Mouse (Mus musculus): ENCODE data around the gene Fxyd3. TPM values are rescaled to one million over a fixed set of nuclear protein-coding genes. Genes with fewer than 3 reads are reported as not detected.

Fxyd3 gene
- polyA plus RNA-seq, 1 experiment from 2014 or later, result 0.66 TPM

DNA sequence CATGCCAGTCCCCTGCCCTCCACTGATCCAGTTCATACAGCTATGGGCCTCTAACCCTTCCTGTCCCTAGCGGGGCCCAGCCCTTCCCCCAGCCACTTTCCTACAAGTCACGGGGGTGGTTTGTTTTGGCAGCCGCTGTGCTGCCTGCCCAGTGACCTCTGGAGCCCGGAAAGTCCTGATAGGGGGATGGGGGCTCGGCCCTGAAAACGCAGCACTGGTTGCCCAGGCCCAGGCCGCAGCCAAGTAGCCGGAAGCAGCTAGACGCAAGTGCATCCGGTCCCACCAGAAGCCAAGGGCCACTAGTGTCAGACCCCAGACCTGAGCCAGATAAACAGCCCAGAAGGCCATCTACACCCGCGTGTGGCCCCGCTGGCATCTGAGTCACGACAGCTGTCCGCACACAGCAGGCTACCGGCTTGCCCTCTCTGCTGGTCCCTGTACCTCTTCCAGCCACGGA is 39.1 kb upstream of the Fxyd3 start:
- H3K4me2 ChIP-seq (replicated peaks), result no peak overlapping the region
- H3K9ac ChIP-seq, result no peak overlapping the region
- no peaks in the 10 kb centered on the region for H3K9me3 ChIP-seq (ENCODE audit: control insufficient read depth, low read length)
- no peak overlapping the region for H3K27ac ChIP-seq
- 40% methylated on average over 17 of the region's 17 CpGs for WGBS
- ATAC-seq (ENCODE audit: low FRiP score) (no peak), DNase-seq (ENCODE audit: low spot score) (no peak)
- no peaks in the 10 kb centered on the region for H3K27me3 ChIP-seq (ENCODE audit: control insufficient read depth, insufficient read depth, low read length)
- no peak overlapping the region for H3K4me3 ChIP-seq (replicated peaks; ENCODE audit: low read length)
- no peaks in the 10 kb centered on the region for H3K4me1 ChIP-seq (replicated peaks; ENCODE audit: control insufficient read depth, insufficient read depth, low read length)
- no peaks in the 10 kb centered on the region for H3K36me3 ChIP-seq (replicated peaks; ENCODE audit: control insufficient read depth, insufficient read depth)

GRCm38 (mm10) chr7:31115182-31115581 is 38.7 kb upstream of the Fxyd3 start, which contains the start of gene Hpn:
Gene Hpn (minus strand): TSS chr7:31115290.
- WGBS, result 20% methylated on average over 15 of the region's 15 CpGs
- no peaks in the 10 kb centered on the region for H3K27me3 ChIP-seq (ENCODE audit: control insufficient read depth, insufficient read depth, low read length)
- H3K4me1 ChIP-seq (replicated peaks; ENCODE audit: control insufficient read depth, insufficient read depth, low read length), result no peaks in the 10 kb centered on the region
- no peak for DNase-seq (ENCODE audit: low spot score)
- no peak within 1 kb of the TSS for H3K9ac ChIP-seq
- ATAC-seq (ENCODE audit: low FRiP score), result no peak
- H3K4me3 ChIP-seq (replicated peaks; ENCODE audit: low read length), result no peak within 1 kb of the TSS
- H3K27ac ChIP-seq, result no peak within 1 kb of the TSS
- H3K9me3 ChIP-seq (ENCODE audit: control insufficient read depth, low read length), result no peaks in the 10 kb centered on the region
- H3K4me2 ChIP-seq (replicated peaks), result no peak within 1 kb of the TSS
- H3K36me3 ChIP-seq (replicated peaks; ENCODE audit: control insufficient read depth, insufficient read depth), result no peaks in the 10 kb centered on the region

GRCm38 (mm10) chr7:31114646-31115045 is 38.1 kb upstream of the Fxyd3 start:
- H3K4me3 ChIP-seq (replicated peaks; ENCODE audit: low read length), result no peak overlapping the region
- H3K4me2 ChIP-seq (replicated peaks), result no peak overlapping the region
- no peaks in the 10 kb centered on the region for H3K27me3 ChIP-seq (ENCODE audit: control insufficient read depth, insufficient read depth, low read length)
- 54% methylated on average over 10 of the region's 10 CpGs for WGBS
- H3K36me3 ChIP-seq (replicated peaks; ENCODE audit: control insufficient read depth, insufficient read depth), result no peaks in the 10 kb centered on the region
- ATAC-seq (ENCODE audit: low FRiP score) (no peak), DNase-seq (ENCODE audit: low spot score) (no peak)
- H3K27ac ChIP-seq, result no peak overlapping the region
- no peaks in the 10 kb centered on the region for H3K4me1 ChIP-seq (replicated peaks; ENCODE audit: control insufficient read depth, insufficient read depth, low read length)
- H3K9ac ChIP-seq, result no peak overlapping the region
- H3K9me3 ChIP-seq (ENCODE audit: control insufficient read depth, low read length), result no peaks in the 10 kb centered on the region

DNA sequence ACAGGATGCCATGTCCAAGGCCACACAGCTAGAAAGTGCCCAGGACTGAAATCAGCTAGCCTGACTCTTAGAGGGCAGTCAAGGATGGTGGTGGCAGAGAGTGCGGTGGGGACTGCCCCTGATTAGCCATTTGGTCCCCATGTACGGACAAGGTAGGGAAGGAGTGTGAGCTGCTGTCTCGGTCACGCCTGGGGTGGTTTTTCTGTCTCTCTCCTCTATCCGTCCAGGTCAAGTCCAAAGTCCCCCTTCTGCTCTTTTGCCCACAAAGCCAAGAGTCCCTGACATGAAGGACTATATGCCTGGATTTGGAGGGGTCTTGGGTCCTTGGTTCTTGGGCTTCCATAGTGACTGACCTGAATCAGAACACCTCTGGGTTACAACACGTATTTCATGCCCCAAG is 37.3 kb upstream of the Fxyd3 start:
- Histone ChIP-seq H3K27me3 (ENCODE audit: control insufficient read depth, insufficient read depth, low read length) (no peaks in the 10 kb centered on the region), H3K4me2 (replicated peaks) (no peak overlapping the region), H3K9ac (no peak overlapping the region), H3K36me3 (replicated peaks; ENCODE audit: control insufficient read depth, insufficient read depth) (no peaks in the 10 kb centered on the region), H3K4me1 (replicated peaks; ENCODE audit: control insufficient read depth, insufficient read depth, low read length) (no peaks in the 10 kb centered on the region), H3K27ac (no peak overlapping the region), H3K9me3 (ENCODE audit: control insufficient read depth, low read length) (no peaks in the 10 kb centered on the region), H3K4me3 (replicated peaks; ENCODE audit: low read length) (no peak overlapping the region)
- WGBS, result 85% methylated on average over 6 of the region's 6 CpGs
- no peak for ATAC-seq (ENCODE audit: low FRiP score)
- DNase-seq (ENCODE audit: low spot score), result no peak

DNA sequence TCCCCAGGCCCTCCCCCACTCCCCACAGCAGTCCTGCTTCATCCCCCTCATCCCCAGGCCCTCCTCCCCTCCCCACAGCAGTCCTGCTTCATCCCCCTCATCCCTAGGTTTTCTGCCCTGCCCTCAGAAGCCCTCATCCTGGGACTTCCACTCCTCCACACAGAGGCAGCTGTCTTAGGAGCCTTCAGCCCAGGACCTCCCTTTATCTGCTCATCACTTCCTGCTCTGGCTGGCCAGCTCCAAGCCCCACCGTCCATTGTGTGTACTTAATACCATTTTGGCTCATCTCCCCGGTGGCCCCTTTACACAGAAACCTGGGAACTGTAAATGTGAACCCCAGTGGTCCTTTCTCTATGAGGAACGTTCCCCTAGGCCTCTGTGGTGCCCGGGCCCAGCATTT is 35.5 kb upstream of the Fxyd3 start:
- H3K4me2 ChIP-seq (replicated peaks), result no peak overlapping the region
- H3K27ac ChIP-seq, result no peak overlapping the region
- H3K36me3 ChIP-seq (replicated peaks; ENCODE audit: control insufficient read depth, insufficient read depth), result no peaks in the 10 kb centered on the region
- no peak overlapping the region for H3K4me3 ChIP-seq (replicated peaks; ENCODE audit: low read length)
- 49% methylated on average over 4 of the region's 4 CpGs for WGBS
- H3K9me3 ChIP-seq (ENCODE audit: control insufficient read depth, low read length), result no peaks in the 10 kb centered on the region
- H3K4me1 ChIP-seq (replicated peaks; ENCODE audit: control insufficient read depth, insufficient read depth, low read length), result no peaks in the 10 kb centered on the region
- H3K27me3 ChIP-seq (ENCODE audit: control insufficient read depth, insufficient read depth, low read length), result no peaks in the 10 kb centered on the region
- H3K9ac ChIP-seq, result no peak overlapping the region
- ATAC-seq (ENCODE audit: low FRiP score) (no peak), DNase-seq (ENCODE audit: low spot score) (no peak)

GRCm38 (mm10) chr7:31110861-31111385 is 34.4 kb upstream of the Fxyd3 start:
- ATAC-seq (ENCODE audit: low FRiP score), result no peak
- no peaks in the 10 kb centered on the region for H3K36me3 ChIP-seq (replicated peaks; ENCODE audit: control insufficient read depth, insufficient read depth)
- 88% methylated on average over 15 of the region's 15 CpGs for WGBS

DNA sequence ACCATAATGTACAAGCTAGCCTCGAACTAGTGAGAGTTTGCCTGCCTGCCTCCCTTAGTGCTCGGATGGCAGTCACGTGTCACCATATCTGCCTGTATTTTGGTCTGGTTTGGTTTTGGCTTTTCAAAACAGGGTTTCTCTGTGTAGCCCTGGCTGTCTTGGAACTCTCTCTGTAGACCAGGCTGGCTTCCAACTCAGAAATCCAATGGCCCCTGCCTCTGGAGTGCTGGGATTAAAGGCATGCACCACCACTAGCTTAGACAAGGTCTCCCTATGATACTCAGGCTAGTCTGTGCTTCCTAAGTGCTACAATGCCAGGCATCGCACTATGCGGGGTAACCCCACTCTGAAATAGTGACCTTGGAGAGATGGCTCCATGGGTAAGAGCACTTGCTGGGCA is 33.3 kb upstream of the Fxyd3 start:
- 91% methylated on average over 5 of the region's 5 CpGs for WGBS
- Histone ChIP-seq H3K4me2 (replicated peaks) (no peak overlapping the region), H3K27me3 (ENCODE audit: control insufficient read depth, insufficient read depth, low read length) (no peaks in the 10 kb centered on the region), H3K4me3 (replicated peaks; ENCODE audit: low read length) (no peak overlapping the region), H3K4me1 (replicated peaks; ENCODE audit: control insufficient read depth, insufficient read depth, low read length) (no peaks in the 10 kb centered on the region), H3K36me3 (replicated peaks; ENCODE audit: control insufficient read depth, insufficient read depth) (no peaks in the 10 kb centered on the region), H3K9me3 (ENCODE audit: control insufficient read depth, low read length) (no peaks in the 10 kb centered on the region), H3K27ac (no peak overlapping the region), H3K9ac (no peak overlapping the region)
- ATAC-seq (ENCODE audit: low FRiP score) (no peak), DNase-seq (ENCODE audit: low spot score) (no peak)

More at GRCm38 (mm10) chr7:31110861-31111385, 34.4 kb upstream of the Fxyd3 start:
- DNase-seq (ENCODE audit: low spot score), result no peak
- Histone ChIP-seq H3K27ac (no peak overlapping the region), H3K27me3 (ENCODE audit: control insufficient read depth, insufficient read depth, low read length) (no peaks in the 10 kb centered on the region), H3K9ac (no peak overlapping the region), H3K4me3 (replicated peaks; ENCODE audit: low read length) (no peak overlapping the region), H3K4me2 (replicated peaks) (no peak overlapping the region), H3K9me3 (ENCODE audit: control insufficient read depth, low read length) (no peaks in the 10 kb centered on the region), H3K4me1 (replicated peaks; ENCODE audit: control insufficient read depth, insufficient read depth, low read length) (no peaks in the 10 kb centered on the region)

DNA sequence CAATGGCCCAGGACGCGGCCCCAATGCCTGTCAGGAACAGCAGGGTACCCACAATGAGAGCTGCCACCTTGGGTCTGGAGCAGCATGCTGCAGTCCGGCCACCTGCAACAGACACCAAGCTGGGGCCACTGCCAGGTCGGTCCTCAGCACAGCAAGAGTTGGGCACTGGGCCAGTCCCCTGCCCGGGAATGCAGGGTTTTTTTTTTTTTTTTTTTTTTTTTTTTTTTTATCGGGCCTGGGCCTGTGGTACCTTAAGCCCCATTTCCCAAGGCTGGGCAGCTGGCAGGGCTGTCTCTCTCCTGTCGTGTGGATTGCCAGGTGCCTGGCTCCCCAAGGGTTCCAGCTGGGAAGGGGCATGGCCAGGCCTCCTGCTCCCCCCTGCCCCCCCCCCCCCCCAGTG is 32.6 kb upstream of the Fxyd3 start:
- Histone ChIP-seq H3K27me3 (ENCODE audit: control insufficient read depth, insufficient read depth, low read length) (no peaks in the 10 kb centered on the region), H3K9me3 (ENCODE audit: control insufficient read depth, low read length) (no peaks in the 10 kb centered on the region), H3K4me3 (replicated peaks; ENCODE audit: low read length) (no peak overlapping the region), H3K4me2 (replicated peaks) (no peak overlapping the region), H3K36me3 (replicated peaks; ENCODE audit: control insufficient read depth, insufficient read depth) (no peaks in the 10 kb centered on the region), H3K27ac (no peak overlapping the region), H3K9ac (no peak overlapping the region), H3K4me1 (replicated peaks; ENCODE audit: control insufficient read depth, insufficient read depth, low read length) (no peaks in the 10 kb centered on the region)
- 50% methylated on average over 6 of the region's 7 CpGs for WGBS
- no peak for ATAC-seq (ENCODE audit: low FRiP score)
- DNase-seq (ENCODE audit: low spot score), result no peak

DNA sequence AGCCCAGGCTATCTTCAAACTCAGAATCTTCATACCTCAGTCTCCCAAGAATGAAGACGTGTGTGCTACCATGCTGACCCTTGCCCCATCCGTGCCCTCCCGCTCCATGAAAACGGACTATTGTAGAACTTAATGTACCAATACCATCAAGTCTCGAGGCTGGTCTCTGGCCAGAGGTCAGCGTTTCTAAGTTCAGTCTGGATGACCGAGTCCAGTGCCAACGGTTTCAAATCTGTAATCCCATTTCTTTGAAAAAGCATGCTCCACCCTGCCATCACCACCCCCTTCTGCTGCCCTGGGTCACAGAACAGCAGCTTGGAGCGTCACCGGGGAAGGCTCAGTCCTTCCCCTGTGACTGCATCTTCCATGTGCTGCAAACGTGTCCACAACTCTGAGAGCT is 31.3 kb upstream of the Fxyd3 start:
- Histone ChIP-seq H3K9ac (no peak overlapping the region), H3K4me1 (replicated peaks; ENCODE audit: control insufficient read depth, insufficient read depth, low read length) (no peaks in the 10 kb centered on the region), H3K4me2 (replicated peaks) (no peak overlapping the region), H3K27me3 (ENCODE audit: control insufficient read depth, insufficient read depth, low read length) (no peaks in the 10 kb centered on the region), H3K9me3 (ENCODE audit: control insufficient read depth, low read length) (no peaks in the 10 kb centered on the region), H3K27ac (no peak overlapping the region), H3K36me3 (replicated peaks; ENCODE audit: control insufficient read depth, insufficient read depth) (no peaks in the 10 kb centered on the region), H3K4me3 (replicated peaks; ENCODE audit: low read length) (no peak overlapping the region)
- no peak for DNase-seq (ENCODE audit: low spot score)
- ATAC-seq (ENCODE audit: low FRiP score), result no peak
- WGBS, result 91% methylated on average over 11 of the region's 11 CpGs

DNA sequence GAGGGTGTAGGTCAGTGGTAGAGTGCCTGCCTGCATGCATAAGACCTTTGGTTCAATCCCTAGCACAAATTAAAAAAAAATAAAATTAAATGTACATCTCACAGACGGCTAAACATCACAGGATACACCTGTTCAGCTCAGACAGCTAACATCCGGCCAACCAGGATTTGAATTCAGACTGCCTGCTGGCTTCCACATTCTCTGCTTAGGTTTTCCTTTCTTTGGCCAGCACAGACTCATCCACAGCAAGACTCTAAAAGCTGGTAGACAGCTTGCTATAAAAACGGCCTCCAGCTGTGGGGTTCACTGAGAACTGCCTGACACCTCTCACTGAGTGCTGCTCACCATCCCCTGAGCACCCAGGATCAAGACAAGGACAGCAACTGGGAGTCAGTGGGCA is 29.7 kb upstream of the Fxyd3 start:
- Histone ChIP-seq H3K4me3 (replicated peaks; ENCODE audit: low read length) (no peak overlapping the region), H3K4me2 (replicated peaks) (no peak overlapping the region), H3K36me3 (replicated peaks; ENCODE audit: control insufficient read depth, insufficient read depth) (no peaks in the 10 kb centered on the region), H3K9ac (no peak overlapping the region), H3K9me3 (ENCODE audit: control insufficient read depth, low read length) (no peaks in the 10 kb centered on the region), H3K4me1 (replicated peaks; ENCODE audit: control insufficient read depth, insufficient read depth, low read length) (no peaks in the 10 kb centered on the region), H3K27ac (no peak overlapping the region), H3K27me3 (ENCODE audit: control insufficient read depth, insufficient read depth, low read length) (no peaks in the 10 kb centered on the region)
- no peak for DNase-seq (ENCODE audit: low spot score)
- ATAC-seq (ENCODE audit: low FRiP score), result no peak
- WGBS, result 56% methylated on average over 3 of the region's 3 CpGs

Measured in hindbrain, embryonic 14.5 days (tissue).